Mouse (Mus musculus): ENCODE measurements around the gene Gas7. TPM values are rescaled to one million over a fixed set of nuclear protein-coding genes. Genes with fewer than 3 reads are reported as not detected.
A peak's percentile ranks its signal among the peaks of the same experiment; 100 is the strongest.

Gene Gas7
- total and polyA plus RNA-seq, 2 experiments, result 1.5 to 1.7 TPM

DNA sequence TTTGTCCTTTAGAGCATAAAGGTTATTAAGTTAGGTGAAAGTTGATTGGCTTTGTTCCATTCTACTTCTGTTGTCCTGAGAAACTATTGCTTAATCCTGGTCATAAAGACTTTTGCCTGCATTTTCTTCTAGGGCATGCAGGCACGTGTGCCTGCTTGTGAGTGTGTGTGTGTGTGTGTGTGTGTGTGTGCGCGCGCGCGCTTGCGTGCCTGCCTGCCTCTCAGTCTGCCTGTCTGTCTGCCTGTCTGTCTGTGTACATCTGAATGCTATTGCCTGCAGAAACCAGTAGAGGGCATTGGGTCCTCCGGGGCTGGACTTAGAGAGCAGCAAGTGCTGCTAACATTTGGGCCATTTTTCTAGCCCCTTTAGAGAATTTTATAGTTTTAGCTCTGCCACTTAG is 59.2 kb downstream of the Gas7 start:
- Histone ChIP-seq H3K4me3 (ENCODE audit: insufficient read depth, low read depth, low read length) (no peak overlapping the region), H3K4me1 (ENCODE audit: control insufficient read depth, insufficient read depth, low read length) (peaks cover 15% of the 10 kb centered on the region), H3K36me3 (ENCODE audit: control insufficient read depth, insufficient read depth, low read length) (no peaks in the 10 kb centered on the region), H3K79me2 (ENCODE audit: control insufficient read depth, insufficient read depth, low read length) (no peaks in the 10 kb centered on the region), H3K27ac (replicated peaks; ENCODE audit: insufficient read depth, low read depth, low read length) (peak overlapping the region; percentile 31), H3K9ac (ENCODE audit: low read depth, low read length) (no peak overlapping the region), H3K27me3 (ENCODE audit: control insufficient read depth, insufficient read depth, low read length) (no peaks in the 10 kb centered on the region)
- peak; percentile 59 for TF ChIP-seq CTCF (IDR thresholded peaks at IDR 0.05; ENCODE audit: low read depth, low read length)
- TF ChIP-seq POLR2A (IDR thresholded peaks at IDR 0.05; ENCODE audit: extremely low read depth, insufficient read depth, low read length), result no peak
- DNase-seq (ENCODE audit: extremely low read depth, low read depth, low spot score), result peak; percentile 73
- 75% methylated on average over 8 of the region's 8 CpGs for WGBS

DNA sequence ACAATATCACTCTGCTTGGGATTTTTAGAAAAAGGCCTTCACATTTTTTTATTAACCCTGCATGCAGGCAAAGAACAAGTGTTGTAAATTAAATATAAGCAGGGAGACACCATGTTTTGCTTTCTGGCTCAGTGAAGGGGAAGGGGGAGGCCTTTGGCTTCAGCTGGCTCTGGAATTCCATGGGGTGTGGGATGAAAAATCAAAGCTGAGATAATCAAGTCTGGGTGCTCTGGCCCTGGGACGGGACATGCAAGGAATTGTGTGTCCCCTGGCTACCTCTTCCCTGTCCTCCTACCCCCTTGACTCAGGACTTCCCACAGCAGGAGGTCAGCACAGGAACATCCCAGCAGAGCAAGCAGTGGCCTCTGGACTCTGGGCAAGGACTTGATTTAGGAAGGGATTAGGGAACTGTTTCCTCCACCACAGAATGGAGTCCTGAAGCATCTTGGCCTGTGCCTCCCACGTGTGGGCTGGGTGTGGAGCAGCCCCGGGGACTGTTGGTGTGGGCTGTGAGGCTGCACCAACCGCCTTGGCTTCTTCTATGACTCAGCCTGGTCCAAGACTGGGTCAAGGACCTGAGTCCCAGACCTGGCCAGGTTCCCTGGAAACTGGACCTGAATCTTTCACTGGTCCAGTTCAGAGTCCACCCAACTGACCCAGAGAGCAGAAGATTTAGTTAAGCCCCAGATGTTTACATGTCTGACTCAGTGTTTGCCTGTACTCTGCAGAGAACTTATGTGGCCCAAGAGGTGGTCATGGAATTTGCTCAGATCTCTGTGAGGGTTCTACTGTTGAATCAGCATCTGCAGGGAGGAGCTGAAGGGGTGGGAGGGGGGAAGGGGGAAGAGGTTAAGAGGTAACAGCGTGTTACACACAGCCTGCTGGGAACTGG is 60.0 kb downstream of the Gas7 start:
- peak; percentile 95 for DNase-seq (ENCODE audit: extremely low read depth, low read depth, low spot score)
- Histone ChIP-seq H3K4me3 (ENCODE audit: insufficient read depth, low read depth, low read length) (no peak overlapping the region), H3K27me3 (ENCODE audit: control insufficient read depth, insufficient read depth, low read length) (no peaks in the 10 kb centered on the region), H3K4me1 (ENCODE audit: control insufficient read depth, insufficient read depth, low read length) (peaks cover 15% of the 10 kb centered on the region), H3K27ac (replicated peaks; ENCODE audit: insufficient read depth, low read depth, low read length) (peak overlapping the region; percentile 78), H3K9ac (ENCODE audit: low read depth, low read length) (no peak overlapping the region), H3K79me2 (ENCODE audit: control insufficient read depth, insufficient read depth, low read length) (no peaks in the 10 kb centered on the region), H3K36me3 (ENCODE audit: control insufficient read depth, insufficient read depth, low read length) (no peaks in the 10 kb centered on the region)
- WGBS, result 12% methylated on average over 5 of the region's 5 CpGs
- TF ChIP-seq CTCF (IDR thresholded peaks at IDR 0.05; ENCODE audit: low read depth, low read length), result no peak
- no peak for TF ChIP-seq POLR2A (IDR thresholded peaks at IDR 0.05; ENCODE audit: extremely low read depth, insufficient read depth, low read length)

DNA sequence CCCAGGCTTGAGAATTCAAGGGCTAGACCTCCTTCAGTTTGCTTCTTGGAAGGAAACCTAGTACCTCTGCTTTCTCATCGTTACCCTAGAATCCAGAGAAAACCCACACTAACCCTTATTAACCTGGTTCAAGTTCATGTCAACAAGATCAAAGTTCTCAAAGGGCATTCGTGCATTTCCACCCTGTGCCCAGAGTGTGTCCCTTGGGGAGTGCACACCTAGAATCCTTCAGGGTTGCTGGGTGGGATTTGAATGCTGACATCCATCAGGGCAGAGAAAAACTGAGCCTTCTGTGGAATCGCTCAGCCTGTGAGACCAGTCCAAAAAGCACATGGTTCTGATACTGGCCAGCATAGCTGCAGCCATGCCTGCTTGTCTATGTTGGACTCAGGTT is 60.7 kb downstream of the Gas7 start:
- no peaks in the 10 kb centered on the region for H3K27me3 ChIP-seq (ENCODE audit: control insufficient read depth, insufficient read depth, low read length)
- H3K79me2 ChIP-seq (ENCODE audit: control insufficient read depth, insufficient read depth, low read length), result no peaks in the 10 kb centered on the region
- H3K36me3 ChIP-seq (ENCODE audit: control insufficient read depth, insufficient read depth, low read length), result no peaks in the 10 kb centered on the region
- WGBS, result 29% methylated on average over 3 of the region's 3 CpGs
- no peak overlapping the region for H3K4me3 ChIP-seq (ENCODE audit: insufficient read depth, low read depth, low read length)
- H3K9ac ChIP-seq (ENCODE audit: low read depth, low read length), result no peak overlapping the region
- H3K27ac ChIP-seq (replicated peaks; ENCODE audit: insufficient read depth, low read depth, low read length), result peak overlapping the region; percentile 78
- DNase-seq (ENCODE audit: extremely low read depth, low read depth, low spot score), result peak; percentile 81
- no peak for TF ChIP-seq CTCF (IDR thresholded peaks at IDR 0.05; ENCODE audit: low read depth, low read length)
- no peak for TF ChIP-seq POLR2A (IDR thresholded peaks at IDR 0.05; ENCODE audit: extremely low read depth, insufficient read depth, low read length)
- H3K4me1 ChIP-seq (ENCODE audit: control insufficient read depth, insufficient read depth, low read length), result peaks cover 15% of the 10 kb centered on the region

DNA sequence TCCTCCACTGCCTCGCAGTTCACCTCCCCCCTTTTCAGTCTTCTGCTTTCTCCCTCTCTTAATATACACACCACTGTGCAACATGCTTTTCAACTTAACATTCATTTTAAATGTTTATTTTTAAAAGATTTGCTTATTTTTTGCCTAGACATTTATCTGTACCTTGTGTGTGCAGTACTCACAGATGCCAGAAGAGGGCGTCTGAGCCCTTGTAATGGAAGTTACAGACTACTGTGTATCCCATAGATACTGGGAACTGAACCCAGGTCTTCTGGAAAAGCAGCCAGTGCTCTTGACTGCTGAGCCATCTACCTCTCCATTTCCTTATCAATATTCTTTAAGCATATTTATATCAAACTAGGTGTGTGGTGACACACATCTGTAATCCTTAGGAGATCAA is 62.5 kb downstream of the Gas7 start:
- Histone ChIP-seq H3K4me1 (ENCODE audit: control insufficient read depth, insufficient read depth, low read length) (peaks cover 17% of the 10 kb centered on the region), H3K27ac (replicated peaks; ENCODE audit: insufficient read depth, low read depth, low read length) (no peak overlapping the region), H3K27me3 (ENCODE audit: control insufficient read depth, insufficient read depth, low read length) (no peaks in the 10 kb centered on the region), H3K79me2 (ENCODE audit: control insufficient read depth, insufficient read depth, low read length) (no peaks in the 10 kb centered on the region), H3K4me3 (ENCODE audit: insufficient read depth, low read depth, low read length) (no peak overlapping the region), H3K36me3 (ENCODE audit: control insufficient read depth, insufficient read depth, low read length) (no peaks in the 10 kb centered on the region), H3K9ac (ENCODE audit: low read depth, low read length) (no peak overlapping the region)
- TF ChIP-seq CTCF (IDR thresholded peaks at IDR 0.05; ENCODE audit: low read depth, low read length) (no peak), POLR2A (IDR thresholded peaks at IDR 0.05; ENCODE audit: extremely low read depth, insufficient read depth, low read length) (no peak)
- DNase-seq (ENCODE audit: extremely low read depth, low read depth, low spot score), result no peak
- WGBS, result 77% methylated on average over 2 of the region's 2 CpGs

DNA sequence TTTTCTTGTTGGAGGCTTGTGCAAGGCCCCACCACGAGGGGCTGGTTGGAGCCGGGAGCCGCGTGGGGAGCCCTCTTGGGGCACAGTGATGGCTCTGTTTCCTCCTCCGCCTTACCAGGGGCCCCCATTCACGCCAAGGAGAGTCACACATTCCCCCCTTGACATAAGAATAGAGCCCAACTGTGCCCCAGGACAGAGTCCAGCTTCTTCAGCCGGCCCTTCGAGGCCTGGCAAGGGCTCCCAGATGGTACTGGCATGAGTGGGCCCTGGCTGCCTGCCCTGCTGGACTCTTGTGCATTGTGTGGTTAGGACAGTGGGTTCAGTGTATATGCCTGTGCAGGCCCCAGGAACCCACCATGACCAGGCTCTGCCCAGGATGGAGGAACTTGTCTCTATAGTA is 63.7 kb downstream of the Gas7 start:
- peaks cover 17% of the 10 kb centered on the region for H3K4me1 ChIP-seq (ENCODE audit: control insufficient read depth, insufficient read depth, low read length)
- WGBS, result 94% methylated on average over 8 of the region's 8 CpGs
- H3K36me3 ChIP-seq (ENCODE audit: control insufficient read depth, insufficient read depth, low read length), result no peaks in the 10 kb centered on the region
- no peak overlapping the region for H3K27ac ChIP-seq (replicated peaks; ENCODE audit: insufficient read depth, low read depth, low read length)
- no peak overlapping the region for H3K9ac ChIP-seq (ENCODE audit: low read depth, low read length)
- DNase-seq (ENCODE audit: extremely low read depth, low read depth, low spot score), result no peak
- H3K4me3 ChIP-seq (ENCODE audit: insufficient read depth, low read depth, low read length), result no peak overlapping the region
- H3K27me3 ChIP-seq (ENCODE audit: control insufficient read depth, insufficient read depth, low read length), result no peaks in the 10 kb centered on the region
- TF ChIP-seq POLR2A (IDR thresholded peaks at IDR 0.05; ENCODE audit: extremely low read depth, insufficient read depth, low read length) (no peak), CTCF (IDR thresholded peaks at IDR 0.05; ENCODE audit: low read depth, low read length) (no peak)
- no peaks in the 10 kb centered on the region for H3K79me2 ChIP-seq (ENCODE audit: control insufficient read depth, insufficient read depth, low read length)

DNA sequence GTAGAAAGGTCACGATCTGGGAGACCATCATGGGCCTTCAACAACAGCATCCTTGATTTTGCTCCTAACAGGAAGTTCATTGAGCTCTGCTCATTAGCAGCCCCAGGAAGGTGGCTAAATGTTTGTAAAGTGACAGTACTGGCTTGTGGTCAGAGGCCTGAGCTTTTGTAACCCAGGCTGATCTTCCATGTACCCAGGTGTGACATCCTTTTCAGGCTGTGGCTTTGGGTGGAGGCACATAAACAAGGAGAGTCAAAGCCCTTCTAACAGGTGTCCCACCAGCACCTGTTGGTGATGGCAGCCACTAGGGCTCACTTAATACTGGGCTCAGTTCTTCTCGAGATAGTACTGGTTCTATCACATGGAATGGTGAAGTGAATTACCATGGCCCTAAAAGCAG is 67.4 kb downstream of the Gas7 start:
- no peak for DNase-seq (ENCODE audit: extremely low read depth, low read depth, low spot score)
- Histone ChIP-seq H3K36me3 (ENCODE audit: control insufficient read depth, insufficient read depth, low read length) (no peaks in the 10 kb centered on the region), H3K4me3 (ENCODE audit: insufficient read depth, low read depth, low read length) (no peak overlapping the region), H3K9ac (ENCODE audit: low read depth, low read length) (no peak overlapping the region), H3K79me2 (ENCODE audit: control insufficient read depth, insufficient read depth, low read length) (no peaks in the 10 kb centered on the region), H3K27me3 (ENCODE audit: control insufficient read depth, insufficient read depth, low read length) (no peaks in the 10 kb centered on the region), H3K27ac (replicated peaks; ENCODE audit: insufficient read depth, low read depth, low read length) (no peak overlapping the region), H3K4me1 (ENCODE audit: control insufficient read depth, insufficient read depth, low read length) (peaks cover 19% of the 10 kb centered on the region)
- 66% methylated on average over 2 of the region's 2 CpGs for WGBS
- TF ChIP-seq CTCF (IDR thresholded peaks at IDR 0.05; ENCODE audit: low read depth, low read length), result no peak
- no peak for TF ChIP-seq POLR2A (IDR thresholded peaks at IDR 0.05; ENCODE audit: extremely low read depth, insufficient read depth, low read length)

All from liver, adult 2 months (tissue).